Mouse (Mus musculus): ENCODE results near the gene Slc28a3.

- TF ChIP-seq POLR2A (IDR thresholded peaks at IDR 0.05; ENCODE audit: extremely low read depth, insufficient read depth, low read length) (no peak), CTCF (IDR thresholded peaks at IDR 0.05; ENCODE audit: extremely low read depth, insufficient read depth, low read length) (no peak)
Measured at GRCm38 (mm10) chr13:58588655-58589516, 21.8 kb downstream of the Slc28a3 start.
